Mouse (Mus musculus): Measurements from ENCODE around the gene Mpp2. TPM values are rescaled to one million over a fixed set of nuclear protein-coding genes. Genes with fewer than 3 reads are reported as not detected.

Gene Mpp2
- total RNA-seq, 2 experiments from 2014 or later, result 153 to 174 TPM

- intact Hi-C loops (cut with DNase I), result no loop called here
These were observed 64.9 kb downstream of the Mpp2 start for GRCm38 (mm10) chr11:102023406-102023805.

GRCm38 (mm10) chr11:102021196-102021595 lies 67.1 kb downstream of the Mpp2 start:
- intact Hi-C loops (cut with DNase I), result no loop called here
- DNase-seq (ENCODE audit: low spot score in 2 of 2), result no peak

More at GRCm38 (mm10) chr11:102023406-102023805, 64.9 kb downstream of the Mpp2 start:
- DNase-seq (ENCODE audit: low spot score in 2 of 2), result peak in 1 of 2 experiments; percentile 83

- no peak for DNase-seq (ENCODE audit: low spot score in 2 of 2)
- intact Hi-C loops (cut with DNase I), result no loop called here
These were observed 68.6 kb downstream of the Mpp2 start for GRCm38 (mm10) chr11:102019736-102020135.

- no peak for DNase-seq (ENCODE audit: low spot score in 2 of 2)
- intact Hi-C loops (cut with DNase I), result no loop called here
These were observed 72.2 kb downstream of the Mpp2 start for GRCm38 (mm10) chr11:102016136-102016535.

GRCm38 (mm10) chr11:102015472-102015871 lies 72.8 kb downstream of the Mpp2 start:
- intact Hi-C loops (cut with DNase I), result no loop called here

GRCm38 (mm10) chr11:102013201-102013600 lies 75.1 kb downstream of the Mpp2 start:
- DNase-seq (ENCODE audit: low spot score in 2 of 2), result no peak
- intact Hi-C loops (cut with DNase I), result no loop called here

More at GRCm38 (mm10) chr11:102015472-102015871, 72.8 kb downstream of the Mpp2 start:
- DNase-seq (ENCODE audit: low spot score in 2 of 2), result no peak

- intact Hi-C loops (cut with DNase I), result no loop called here
- no peak for DNase-seq (ENCODE audit: low spot score in 2 of 2)
These were observed 76.8 kb downstream of the Mpp2 start for GRCm38 (mm10) chr11:102011510-102011909.

- intact Hi-C loops (cut with DNase I), result no loop called here
- DNase-seq (ENCODE audit: low spot score in 2 of 2), result peak in 1 of 2 experiments; percentile 55
These were observed 78.2 kb downstream of the Mpp2 start for GRCm38 (mm10) chr11:102010140-102010539.

GRCm38 (mm10) chr11:102008954-102009637 lies 79.2 kb downstream of the Mpp2 start:
- intact Hi-C loops (cut with DNase I), result no loop called here
- DNase-seq (ENCODE audit: low spot score in 2 of 2), result no peak

GRCm38 (mm10) chr11:102008372-102008771 lies 79.9 kb downstream of the Mpp2 start:
- intact Hi-C loops (cut with DNase I), result no loop called here
- no peak for DNase-seq (ENCODE audit: low spot score in 2 of 2)

Other genes starting within 250 kb of the Mpp2 start
- gene Meox1, start 194.1 kb downstream of the Mpp2 start, total RNA-seq (2021), result under 1 TPM; 0.53 to 0.78 TPM
- not detected for gene Sost, start 121.5 kb downstream of the Mpp2 start, total RNA-seq (2021)
- not detected for gene Cfap97d1, start 104.2 kb downstream of the Mpp2 start, total RNA-seq (2021)
- 100 to 1,000 TPM; 217 to 237 TPM for gene Dusp3, start 101.5 kb downstream of the Mpp2 start, total RNA-seq (2021)
- 10 to 100 TPM; 71.2 to 72.9 TPM for gene Mpp3, start 60.1 kb downstream of the Mpp2 start, total RNA-seq (2021)
- gene Cd300lg, start 47.0 kb downstream of the Mpp2 start, total RNA-seq (2021), result not detected
- not detected for gene Ppy, start 12.8 kb upstream of the Mpp2 start, total RNA-seq (2021)
- not detected for gene Pyy, start 19.3 kb upstream of the Mpp2 start, total RNA-seq (2021)
- gene Nags, start 57.0 kb upstream of the Mpp2 start, total RNA-seq (2021), result not detected
- 10 to 100 TPM; 24.8 to 28.0 TPM for gene Tmem101, start 67.9 kb upstream of the Mpp2 start, total RNA-seq (2021)
- gene Lsm12, start 96.8 kb upstream of the Mpp2 start, total RNA-seq (2021), result 10 to 100 TPM; 58.3 to 66.4 TPM
- gene G6pc3, start 101.1 kb upstream of the Mpp2 start, total RNA-seq (2021), result 10 to 100 TPM; 55.7 to 61.8 TPM
- 100 to 1,000 TPM; 243 to 261 TPM for gene Hdac5, start 141.7 kb upstream of the Mpp2 start, total RNA-seq (2021)
- gene BC030867, start 160.4 kb upstream of the Mpp2 start, total RNA-seq (2021), result 1 to 10 TPM in 1 of 2 experiments, under 1 TPM in 1; 0.94 to 1.1 TPM
- gene Asb16, start 180.2 kb upstream of the Mpp2 start, total RNA-seq (2021), result 1 to 10 TPM; 1.2 TPM
- gene Tmub2, start 196.4 kb upstream of the Mpp2 start, total RNA-seq (2021), result 10 to 100 TPM; 67.8 to 71.4 TPM
- gene Atxn7l3, start 208.1 kb upstream of the Mpp2 start, total RNA-seq (2021), result 100 to 1,000 TPM; 231 to 242 TPM
- 100 to 1,000 TPM; 123 to 127 TPM for gene Ubtf, start 231.2 kb upstream of the Mpp2 start, total RNA-seq (2021)

Measured in left cerebral cortex, postnatal 25 days (tissue).